Mouse (Mus musculus): ENCODE data around the gene Tufm.

The Tufm gene

DNA sequence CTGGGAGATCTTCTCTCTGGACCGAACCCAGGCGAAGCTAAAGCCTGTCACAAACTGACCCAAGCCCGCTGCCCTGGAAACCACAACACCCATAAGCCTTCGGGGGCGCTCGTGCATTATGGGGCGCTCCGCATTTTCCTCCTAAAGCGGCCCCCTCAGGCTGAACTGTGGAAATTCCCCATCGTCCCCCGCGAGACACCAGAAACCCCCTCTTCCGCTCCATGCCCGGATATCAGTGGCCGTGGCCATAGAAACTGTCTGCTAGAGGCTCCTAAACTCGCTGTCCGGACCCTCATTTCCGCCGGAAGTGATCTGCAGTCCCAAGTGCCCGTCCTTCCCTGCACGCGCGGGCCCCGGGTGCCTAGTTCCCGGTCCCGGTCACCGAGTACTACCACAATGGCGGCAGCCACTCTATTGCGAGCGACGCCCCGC is at the start of gene Tufm:
Gene Tufm, plus strand, starts transcription at position 310 of the 432 bp plus-strand sequence.
- peak; percentile 80 for DNase-seq (ENCODE audit: low spot score)

DNA sequence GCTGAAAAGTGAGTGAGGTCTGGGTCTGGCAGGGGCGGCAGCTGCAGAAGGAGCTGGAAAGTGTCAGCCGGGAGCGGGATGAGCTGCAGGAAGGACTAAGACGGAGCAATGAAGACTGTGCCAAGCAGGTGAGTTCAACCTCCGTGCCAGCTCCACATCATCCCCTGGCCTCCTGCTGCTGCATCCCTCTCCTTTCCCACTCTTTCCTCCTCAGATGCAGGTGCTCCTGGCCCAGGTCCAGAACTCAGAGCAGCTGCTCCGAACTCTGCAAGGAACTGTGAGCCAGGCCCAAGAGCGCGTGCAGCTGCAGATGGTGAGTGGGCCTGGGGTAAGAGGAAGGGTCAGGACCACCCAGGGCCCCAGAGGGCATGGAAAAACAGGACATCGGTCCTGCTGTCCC is 47.0 kb upstream of the Tufm start:
- no peak for DNase-seq (ENCODE audit: low spot score)

DNA sequence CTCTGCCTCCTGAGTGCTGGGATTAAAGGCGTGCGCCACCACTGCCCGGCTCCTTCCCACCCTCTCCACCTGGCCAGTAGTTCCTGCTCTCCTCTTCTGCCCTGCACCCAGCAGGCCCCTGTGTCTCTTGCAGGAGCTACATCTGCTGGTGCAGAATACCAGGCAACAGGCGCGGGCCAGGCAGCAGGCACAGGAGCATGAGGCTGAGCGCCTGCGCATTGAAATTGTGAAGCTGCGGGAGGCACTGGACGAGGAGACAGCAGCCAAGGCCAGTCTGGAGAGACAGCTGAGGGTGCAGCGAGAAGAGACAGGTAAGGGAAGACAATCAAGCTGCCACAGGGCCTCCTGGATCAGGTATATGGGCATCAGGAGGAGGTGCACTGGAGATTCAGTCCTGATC is 43.2 kb upstream of the Tufm start:
- no peak for DNase-seq (ENCODE audit: low spot score)

DNA sequence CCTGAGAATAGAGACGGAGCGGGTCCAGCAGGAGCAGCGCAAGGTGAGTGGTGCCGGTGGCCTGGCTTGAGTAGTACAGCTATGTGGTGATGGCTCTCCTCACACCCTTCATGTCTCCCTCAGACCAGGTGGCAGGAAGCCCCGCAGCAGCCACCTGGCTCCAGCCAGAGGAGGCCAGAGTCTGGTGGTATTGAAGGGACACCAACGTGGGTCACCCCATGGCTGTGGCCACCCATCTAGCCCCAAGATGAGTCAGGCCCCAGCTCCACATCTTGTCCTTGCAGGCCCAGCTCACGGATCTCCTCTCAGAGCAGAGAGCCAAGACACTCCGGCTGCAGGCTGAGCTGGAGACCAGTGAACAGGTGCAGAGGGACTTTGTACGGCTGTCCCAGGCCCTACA is 42.6 kb upstream of the Tufm start:
- DNase-seq (ENCODE audit: low spot score) = no peak

DNA sequence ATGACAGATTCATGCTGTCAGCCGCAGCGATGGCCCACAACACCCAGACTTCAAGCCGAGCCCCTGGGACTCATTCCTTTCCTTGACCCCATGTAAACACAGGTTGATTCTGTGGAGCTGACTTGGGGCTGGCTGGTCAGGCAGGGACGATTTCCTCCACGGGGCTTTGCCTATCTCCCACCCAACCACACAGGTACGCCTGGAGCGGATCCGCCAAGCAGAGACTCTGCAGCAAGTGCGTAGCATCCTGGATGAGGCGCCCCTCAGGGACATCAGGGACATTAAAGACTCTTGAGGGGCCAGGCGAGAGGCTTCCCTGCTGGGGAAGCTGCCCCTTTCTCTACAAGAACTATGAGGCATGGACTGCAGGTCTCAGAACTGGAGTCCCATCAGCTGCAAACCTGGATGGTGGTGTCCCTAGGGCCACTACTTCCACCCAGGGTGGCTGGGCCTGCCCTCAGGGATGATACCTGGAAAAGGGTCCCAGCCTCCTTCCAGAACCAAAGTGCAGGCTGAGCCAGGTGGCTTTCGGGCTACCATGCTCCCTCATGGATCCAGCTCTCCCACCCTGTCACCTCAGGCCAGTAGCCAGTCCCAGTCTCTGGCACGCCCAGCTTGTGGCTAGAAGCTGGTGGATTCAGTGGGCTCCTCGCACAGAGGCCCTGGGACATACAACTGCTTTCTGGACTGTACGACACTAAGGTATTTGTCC is 41.9 kb upstream of the Tufm start:
- no peak for DNase-seq (ENCODE audit: low spot score)

DNA sequence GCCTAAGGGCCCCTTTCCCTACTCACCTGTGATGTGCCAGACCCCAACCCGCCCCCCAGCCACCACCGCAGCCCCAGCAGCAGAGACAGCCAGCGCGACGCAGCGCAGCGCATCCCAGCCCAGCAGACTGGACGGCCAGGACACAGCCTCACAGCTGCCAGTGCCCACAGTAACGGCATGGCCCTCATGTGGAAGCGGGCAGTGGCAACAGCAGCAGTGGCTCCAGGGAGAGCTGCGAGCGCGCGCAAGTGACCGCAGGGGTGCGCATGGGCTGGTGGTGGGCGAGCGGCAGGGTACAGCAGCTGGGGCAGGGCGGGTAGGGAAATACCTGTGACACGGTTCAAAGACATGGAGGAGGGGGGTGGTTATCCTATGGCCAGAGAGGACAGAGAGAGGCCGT is 40.9 kb upstream of the Tufm start:
- no peak for DNase-seq (ENCODE audit: low spot score)

DNA sequence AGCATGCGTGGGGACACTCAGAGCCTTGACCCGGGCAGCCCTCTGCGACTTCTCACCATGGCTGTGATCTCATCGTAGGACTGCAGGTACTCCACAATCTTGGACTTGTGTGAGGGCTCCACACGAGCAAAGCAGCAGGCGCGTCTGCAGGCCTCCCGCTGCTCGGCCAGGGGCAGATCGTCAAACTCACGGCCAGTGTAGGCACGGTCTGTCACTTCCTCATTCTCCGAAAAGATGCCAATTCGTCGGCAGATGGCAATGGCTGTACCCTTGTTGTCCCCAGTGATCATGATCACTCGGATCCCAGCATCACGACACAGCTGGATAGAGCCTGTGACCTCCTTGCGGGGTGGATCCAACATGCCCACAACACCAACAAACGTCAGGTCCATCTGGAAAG is 38.7 kb upstream of the Tufm start:
- DNase-seq (ENCODE audit: low spot score) = no peak

DNA sequence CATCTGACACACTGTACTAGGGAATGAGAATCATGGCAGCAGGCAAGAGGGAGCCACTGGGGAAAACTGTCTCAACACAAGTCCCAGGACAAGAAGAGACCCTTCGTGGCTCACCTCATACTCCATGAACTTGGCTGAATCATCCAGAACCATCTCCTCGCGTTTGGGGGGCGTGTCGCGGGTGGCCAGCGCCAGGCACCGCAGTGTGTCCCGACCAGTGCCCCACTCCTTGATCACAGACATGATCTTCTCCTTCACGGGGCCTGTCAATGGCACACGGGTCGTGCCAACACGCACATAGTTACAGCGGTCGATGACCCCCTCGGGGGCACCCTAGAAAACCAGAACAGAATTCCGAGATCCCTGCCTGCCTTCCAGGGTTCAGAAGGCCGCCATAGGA is 37.2 kb upstream of the Tufm start:
- DNase-seq (ENCODE audit: low spot score) = no peak

DNA sequence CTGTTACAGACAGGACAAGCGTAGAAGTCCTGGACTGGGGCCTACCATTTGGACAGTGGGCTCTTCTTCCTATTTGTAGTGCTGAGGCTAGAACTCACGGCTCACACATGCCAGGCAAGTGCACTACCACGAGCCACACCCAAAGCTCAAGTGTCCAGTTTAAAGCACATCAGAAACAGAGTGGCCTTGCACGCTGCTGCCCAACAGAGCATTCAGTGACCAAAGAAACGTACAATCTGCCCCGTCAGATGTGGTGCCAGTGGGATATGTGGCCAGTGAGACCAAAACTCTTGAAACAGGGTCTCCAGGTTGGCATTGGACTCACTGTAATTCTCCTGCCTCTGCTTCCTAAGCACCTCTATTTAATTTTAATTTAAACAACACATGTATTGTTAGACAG is 36.5 kb upstream of the Tufm start:
- DNase-seq (ENCODE audit: low spot score) = no peak

DNA sequence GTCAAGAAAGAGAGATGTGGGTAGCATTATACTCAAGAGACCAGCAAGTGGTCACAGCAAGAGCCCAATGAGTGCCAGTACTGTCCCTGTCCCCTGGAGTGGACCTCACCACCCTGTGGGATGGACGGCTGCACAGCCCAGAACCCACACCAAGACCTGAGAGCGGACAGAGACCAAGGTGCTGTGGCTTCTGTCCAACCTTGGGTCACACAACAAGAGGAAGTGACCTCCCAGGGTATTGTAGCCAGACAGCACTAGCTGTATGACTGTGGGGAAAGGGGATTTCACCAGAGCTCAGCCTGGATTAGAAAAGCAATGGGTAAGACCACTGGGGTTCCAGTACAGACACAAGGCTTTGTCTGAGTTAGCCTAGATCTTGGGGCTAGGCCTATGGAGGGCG is 34.9 kb upstream of the Tufm start:
- no peak for DNase-seq (ENCODE audit: low spot score)

DNA sequence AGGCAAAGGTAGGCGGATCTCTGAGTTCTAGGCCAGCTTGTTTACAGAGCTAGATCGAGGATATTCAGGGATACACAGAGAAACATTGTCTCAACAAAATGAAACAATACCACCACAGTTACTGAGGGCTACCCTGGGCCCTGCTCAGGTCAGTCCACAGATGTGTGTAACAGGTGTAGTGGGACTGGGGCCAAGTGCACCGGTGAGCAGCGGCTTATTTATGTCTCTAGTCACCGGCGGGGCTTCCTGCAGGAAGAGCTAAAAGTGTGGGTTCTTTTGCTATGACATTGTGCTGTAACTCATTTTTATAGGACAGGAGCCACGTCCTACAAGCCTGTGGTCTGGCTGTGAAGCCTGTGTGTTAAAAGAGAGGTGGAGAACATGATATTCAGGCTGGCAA is 33.3 kb upstream of the Tufm start:
- DNase-seq (ENCODE audit: low spot score) = no peak

DNA sequence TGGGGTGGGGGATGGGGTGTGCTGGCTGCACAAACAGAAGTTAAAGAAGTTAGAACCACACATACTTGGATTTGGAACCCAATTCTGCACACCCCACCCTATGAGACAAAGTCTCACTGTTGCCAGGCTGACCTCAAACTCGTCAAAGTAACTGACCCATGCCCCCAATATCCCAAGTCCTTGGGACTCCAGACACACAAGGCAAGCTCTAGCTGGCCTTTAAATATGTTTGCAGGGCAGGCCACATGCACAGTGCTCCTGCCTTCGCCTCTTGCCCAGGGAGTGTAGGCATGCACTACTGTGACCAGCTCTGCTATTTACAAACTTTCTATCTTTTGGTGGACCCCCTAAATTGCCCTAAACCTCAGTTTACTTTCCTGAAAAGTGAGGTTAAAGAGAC is 31.9 kb upstream of the Tufm start:
- DNase-seq (ENCODE audit: low spot score) = no peak

DNA sequence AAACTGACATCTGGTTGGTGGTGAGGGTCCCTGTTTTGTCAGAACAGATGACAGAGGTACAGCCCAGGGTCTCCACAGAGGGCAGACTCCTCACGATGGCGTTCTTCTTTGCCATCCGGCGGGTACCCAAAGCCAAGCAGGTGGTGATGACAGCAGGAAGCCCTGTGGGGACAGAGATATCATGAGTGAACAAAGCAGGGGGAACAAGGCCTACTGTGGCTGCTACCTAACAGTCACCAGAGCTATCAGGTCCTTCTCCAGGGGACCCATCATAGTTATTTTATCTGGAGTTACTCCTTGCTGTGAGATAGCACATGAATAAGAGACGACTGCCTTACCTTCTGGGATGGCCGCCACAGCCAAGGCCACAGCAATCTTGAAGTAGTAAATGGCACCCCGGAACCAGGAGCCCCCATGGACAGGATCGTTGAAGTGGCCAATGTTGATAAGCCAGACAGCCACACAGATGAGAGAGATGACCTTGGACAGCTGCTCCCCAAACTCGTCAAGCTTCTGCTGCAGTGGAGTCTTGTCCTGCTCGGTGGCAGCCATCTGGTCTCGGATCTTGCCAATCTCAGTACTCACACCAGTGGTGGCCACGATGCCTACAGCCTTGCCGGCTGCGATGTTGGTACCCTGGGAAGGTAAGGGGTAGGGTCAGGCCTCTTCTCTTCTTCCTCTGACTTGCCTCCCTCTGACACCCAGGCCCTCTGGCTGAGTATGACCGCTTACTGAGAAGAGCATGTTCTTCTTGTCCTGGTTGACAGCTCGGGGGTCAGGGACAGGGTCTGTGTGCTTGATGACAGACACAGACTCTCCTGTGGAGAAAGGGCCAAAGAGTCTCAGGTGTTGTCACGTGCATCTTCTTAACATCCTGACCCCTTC is 30.5 kb upstream of the Tufm start:
- DNase-seq (ENCODE audit: low spot score) = no peak

DNA sequence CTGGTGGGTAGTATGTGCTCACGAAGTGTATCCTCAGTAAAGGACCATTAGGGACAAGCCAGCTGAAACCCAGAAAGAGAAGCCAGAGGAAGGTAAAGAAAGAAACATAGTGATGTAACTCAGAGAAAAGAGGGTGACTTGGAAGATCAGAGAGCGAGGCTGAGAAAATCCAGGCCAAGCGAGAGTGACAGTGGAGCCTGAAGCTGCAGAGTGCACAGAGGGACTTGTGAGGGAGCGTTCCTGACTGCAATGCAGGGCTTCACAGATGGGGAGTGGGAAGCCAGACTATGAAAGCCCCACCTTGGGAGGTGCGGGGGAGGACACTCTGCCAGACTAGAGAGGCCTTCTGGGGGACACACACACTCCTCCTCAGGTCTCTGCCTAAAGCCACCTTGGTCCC is 28.9 kb upstream of the Tufm start:
- no peak for DNase-seq (ENCODE audit: low spot score)

DNA sequence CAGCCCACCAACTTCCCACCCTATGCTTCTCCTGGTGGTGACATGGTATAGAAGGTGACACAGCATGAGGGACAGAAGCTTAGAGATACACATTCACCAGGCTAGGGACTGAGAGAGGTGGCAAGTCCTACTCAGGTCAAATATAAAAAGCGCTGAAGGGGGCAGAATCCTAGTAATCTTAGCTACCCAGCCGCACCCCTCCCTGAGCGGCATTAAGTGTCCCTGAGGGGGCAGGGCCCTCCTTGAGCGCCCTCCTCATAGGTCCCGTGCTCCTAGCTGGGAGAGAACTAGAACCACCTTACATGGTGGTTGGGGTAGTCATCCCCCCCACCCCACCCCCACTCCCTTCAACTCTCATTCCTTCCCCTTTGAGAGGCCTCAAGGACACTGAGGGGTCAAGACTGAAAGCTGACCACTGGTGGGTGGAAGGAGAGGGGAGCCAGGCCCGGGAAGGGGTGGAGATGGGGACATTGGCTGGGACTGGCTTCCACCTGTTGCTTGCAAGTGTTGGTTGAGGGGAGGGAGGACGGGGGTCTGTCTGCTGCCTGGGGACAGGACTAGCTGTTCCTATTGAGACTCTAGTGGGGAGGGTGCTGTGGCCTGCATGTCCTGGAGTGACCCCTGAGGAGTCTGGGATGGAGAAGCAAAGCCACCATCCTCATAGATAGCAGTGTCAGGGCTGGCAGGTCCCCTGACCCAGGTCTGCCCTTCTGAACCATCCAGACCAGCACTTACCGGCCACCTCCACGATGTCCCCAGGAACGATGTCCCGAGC is 28.1 kb upstream of the Tufm start:
- no peak for DNase-seq (ENCODE audit: low spot score)

DNA sequence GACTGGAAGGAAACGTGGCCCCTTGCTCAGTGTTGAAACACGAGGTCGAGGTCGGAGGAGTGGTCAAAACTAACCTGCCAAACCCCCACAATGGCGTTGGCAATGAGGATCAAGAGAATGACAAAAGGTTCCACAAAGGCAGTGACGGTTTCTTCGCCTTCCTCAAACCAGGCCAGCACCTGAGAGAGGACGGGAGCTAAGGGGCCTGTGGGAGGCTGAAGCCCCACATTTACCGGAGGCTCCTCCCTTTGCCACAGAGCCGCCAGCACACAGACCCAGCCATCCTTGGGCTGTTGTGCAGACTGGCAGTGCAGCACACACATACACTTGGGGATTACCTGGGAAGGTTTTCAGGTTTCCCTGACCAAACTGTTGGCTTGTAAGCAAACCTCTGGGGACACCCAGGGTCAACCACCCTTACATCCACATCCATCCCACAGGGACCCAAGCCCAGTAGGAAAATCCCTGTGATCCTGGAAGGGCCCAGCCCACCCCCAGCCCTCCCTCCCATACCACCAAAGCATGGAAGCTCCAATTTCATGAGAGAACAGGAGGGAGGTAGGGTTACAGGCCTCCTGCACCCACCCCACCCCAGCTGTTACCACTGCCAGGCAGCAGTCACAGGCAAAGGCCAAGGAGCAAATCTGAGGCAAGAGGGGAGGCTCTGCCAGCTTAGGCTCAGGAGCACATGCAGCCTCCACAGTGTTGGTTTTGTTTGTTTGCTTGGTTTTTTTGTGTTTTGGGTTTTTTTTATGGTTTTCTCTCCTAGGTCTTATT is 26.4 kb upstream of the Tufm start:
- no peak for DNase-seq (ENCODE audit: low spot score)

DNA sequence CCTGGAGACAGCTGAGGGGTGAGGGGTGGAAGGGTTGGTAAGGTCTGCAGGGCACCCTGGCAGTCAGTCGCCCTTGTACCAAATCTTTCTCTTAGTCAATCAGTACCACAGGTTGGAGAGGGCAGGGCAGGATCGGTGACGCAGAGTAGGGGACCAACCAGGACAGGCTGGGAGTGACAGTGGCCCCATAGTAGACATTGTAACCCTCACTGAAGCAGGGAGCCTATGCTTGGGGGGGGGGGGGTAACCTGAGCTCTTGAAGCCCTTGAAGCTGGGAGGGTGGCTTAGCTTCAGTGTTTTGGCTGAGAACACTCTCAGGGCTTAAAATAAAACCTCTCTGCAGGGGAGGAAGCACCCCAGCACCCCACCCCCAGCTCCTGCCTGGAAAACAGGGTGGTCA is 25.5 kb upstream of the Tufm start:
- no peak for DNase-seq (ENCODE audit: low spot score)

DNA sequence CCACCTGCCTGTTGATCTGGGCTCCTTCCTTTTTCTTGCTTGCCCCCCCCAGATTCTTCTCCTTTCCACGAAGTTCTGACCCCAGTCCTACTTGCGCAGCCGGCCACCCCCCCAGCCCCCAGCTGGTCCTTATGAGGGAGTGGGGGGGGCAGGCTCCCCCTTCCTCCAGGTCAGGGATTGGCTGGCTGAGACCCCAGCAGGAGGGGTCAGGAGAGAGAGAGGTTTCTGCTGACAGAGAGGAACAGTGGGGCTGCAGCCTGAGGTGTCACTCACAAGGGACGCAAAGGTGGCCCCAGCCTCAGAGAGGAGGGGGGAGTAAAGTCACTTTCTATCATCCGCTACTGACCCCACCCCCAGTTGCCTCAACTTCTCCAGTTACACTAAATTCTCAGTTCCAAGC is 24.2 kb upstream of the Tufm start, which contains the start of gene Atp2a1:
Gene Atp2a1, minus strand, starts transcription at position 105 of the 400 bp plus-strand sequence.
- DNase-seq (ENCODE audit: low spot score) = no peak

DNA sequence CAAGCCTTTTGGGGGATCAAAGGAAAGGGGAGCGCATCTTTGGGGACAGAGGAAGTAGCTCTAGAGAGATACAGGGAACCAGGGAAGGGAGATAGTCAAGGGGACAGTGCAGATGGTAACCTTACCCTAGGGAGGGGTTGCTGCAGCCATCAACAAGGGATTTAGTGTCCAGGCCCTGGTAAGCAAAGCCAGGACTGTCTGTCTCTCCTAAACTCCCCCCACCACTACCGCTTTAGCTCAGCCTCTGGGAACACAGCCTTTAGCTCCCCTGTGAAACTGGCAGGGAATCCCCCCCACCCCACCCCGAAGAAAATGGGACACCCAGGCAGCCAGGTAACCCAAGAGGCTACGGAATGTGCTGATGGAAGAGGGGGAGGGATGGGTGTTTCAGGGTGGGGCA is 23.6 kb upstream of the Tufm start:
- DNase-seq (ENCODE audit: low spot score) = no peak

DNA sequence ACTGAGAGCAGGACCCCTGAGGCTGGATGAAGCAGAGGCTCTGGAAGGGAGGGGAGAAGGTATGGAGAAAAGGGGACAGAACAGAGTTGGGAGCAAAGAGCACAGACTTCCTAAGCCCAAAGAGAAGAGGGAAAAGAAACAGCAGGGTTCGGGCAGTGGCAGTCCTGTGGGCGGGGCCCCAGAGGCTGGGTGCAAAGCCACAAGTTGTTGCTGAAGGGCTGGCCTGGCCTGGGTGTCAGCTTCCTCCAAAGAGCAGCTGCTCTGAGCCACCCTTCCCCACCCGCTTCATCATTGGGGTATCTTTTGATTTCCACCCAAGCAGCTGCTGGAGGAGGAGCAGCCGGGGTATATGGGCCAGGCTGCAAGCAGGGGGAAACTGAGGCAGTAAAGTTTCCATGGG is 23.0 kb upstream of the Tufm start:
- DNase-seq (ENCODE audit: low spot score) = no peak

DNA sequence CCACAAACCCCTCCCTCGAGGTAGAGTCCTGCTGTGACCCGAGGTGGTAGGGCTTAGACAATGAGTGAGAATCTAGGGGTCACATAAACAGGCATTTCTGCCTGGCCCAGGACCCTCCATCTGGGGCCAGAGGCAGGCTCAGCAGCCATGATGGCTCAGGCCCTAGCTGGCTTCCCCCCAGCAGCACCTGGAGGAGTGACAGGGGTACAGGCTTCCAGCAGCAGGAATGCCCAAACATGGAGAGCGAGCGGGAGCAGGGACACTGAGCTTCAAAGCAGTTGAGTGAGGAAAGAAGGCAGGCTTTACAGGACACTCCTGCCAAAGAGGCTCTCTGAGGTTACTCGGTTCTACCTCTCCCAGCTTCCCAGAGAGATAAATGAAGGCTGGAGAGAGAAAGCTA is 22.3 kb upstream of the Tufm start:
- DNase-seq (ENCODE audit: low spot score) = no peak
